Mouse (Mus musculus): ENCODE results near the gene Ctnnbip1.
"Not testable (repeated sequence)": the region's sequence is repeated elsewhere in the genome, so short reads cannot be mapped to it uniquely, and the experiment has no call there.

Gene Ctnnbip1

GRCm38 (mm10) chr4:149586783-149587595 lies 69.0 kb downstream of the Ctnnbip1 start:
- DNase-seq (ENCODE audit: low spot score in 2 of 2), result no peak

- DNase-seq (ENCODE audit: low spot score in 2 of 2), result peak in 1 of 2 experiments; percentile 53
These were observed 69.6 kb downstream of the Ctnnbip1 start for GRCm38 (mm10) chr4:149587596-149588168.

- DNase-seq (ENCODE audit: low spot score in 2 of 2), result no peak
These were observed 72.2 kb downstream of the Ctnnbip1 start for GRCm38 (mm10) chr4:149590200-149590599.

- no peak for DNase-seq (ENCODE audit: low spot score in 2 of 2)
These were observed 73.5 kb downstream of the Ctnnbip1 start for GRCm38 (mm10) chr4:149591486-149591885.

GRCm38 (mm10) chr4:149594913-149595581 lies 77.0 kb downstream of the Ctnnbip1 start:
- no peak for DNase-seq (ENCODE audit: low spot score in 2 of 2)

GRCm38 (mm10) chr4:149597641-149598208 lies 79.7 kb downstream of the Ctnnbip1 start:
- no peak for DNase-seq (ENCODE audit: low spot score in 2 of 2)

- no peak for DNase-seq (ENCODE audit: low spot score in 2 of 2)
These were observed 81.5 kb downstream of the Ctnnbip1 start for GRCm38 (mm10) chr4:149599549-149599948.

- no peak for DNase-seq (ENCODE audit: low spot score in 2 of 2)
These were observed 82.1 kb downstream of the Ctnnbip1 start for GRCm38 (mm10) chr4:149600130-149600529.

GRCm38 (mm10) chr4:149601484-149601883 lies 83.4 kb downstream of the Ctnnbip1 start:
- no peak for DNase-seq (ENCODE audit: low spot score in 2 of 2)

- no peak for DNase-seq (ENCODE audit: low spot score in 2 of 2)
These were observed 84.2 kb downstream of the Ctnnbip1 start for GRCm38 (mm10) chr4:149602236-149602635.

GRCm38 (mm10) chr4:149603860-149604259 lies 85.8 kb downstream of the Ctnnbip1 start:
- no peak for DNase-seq (ENCODE audit: low spot score in 2 of 2)

GRCm38 (mm10) chr4:149604518-149604917 lies 86.5 kb downstream of the Ctnnbip1 start:
- DNase-seq (ENCODE audit: low spot score in 2 of 2), result no peak

GRCm38 (mm10) chr4:149606056-149606455 lies 88.0 kb downstream of the Ctnnbip1 start:
- DNase-seq (ENCODE audit: low spot score in 2 of 2), result no peak

- DNase-seq (ENCODE audit: low spot score in 2 of 2), result no peak
These were observed 88.8 kb downstream of the Ctnnbip1 start for GRCm38 (mm10) chr4:149606766-149607358.

- DNase-seq (ENCODE audit: low spot score in 2 of 2), result no peak
These were observed 89.7 kb downstream of the Ctnnbip1 start for GRCm38 (mm10) chr4:149607591-149608308.

- DNase-seq (ENCODE audit: low spot score in 2 of 2), result no peak
These were observed 90.2 kb downstream of the Ctnnbip1 start for GRCm38 (mm10) chr4:149608309-149608638.

- DNase-seq (ENCODE audit: low spot score in 2 of 2), result peak in 1 of 2 experiments; percentile 48
These were observed 91.4 kb downstream of the Ctnnbip1 start for GRCm38 (mm10) chr4:149609256-149610025.

- DNase-seq (ENCODE audit: low spot score in 2 of 2), result peak in 1 of 2 experiments; percentile 52
These were observed 93.5 kb downstream of the Ctnnbip1 start for GRCm38 (mm10) chr4:149611376-149612044.

- DNase-seq (ENCODE audit: low spot score in 2 of 2), result not testable (repeated sequence)
These were observed 95.5 kb downstream of the Ctnnbip1 start for GRCm38 (mm10) chr4:149613497-149613896.

- no peak for DNase-seq (ENCODE audit: low spot score in 2 of 2)
These were observed 96.8 kb downstream of the Ctnnbip1 start for GRCm38 (mm10) chr4:149614869-149615268.
